Mouse (Mus musculus): ENCODE results near the gene Hjurp. TPM values are rescaled to one million over a fixed set of nuclear protein-coding genes. Genes with fewer than 3 reads are reported as not detected.

Gene Hjurp
- polyA plus RNA-seq, 1 experiment from 2014 or later: 77.9 TPM

- no peak for ATAC-seq (ENCODE audit: low FRiP score, low read depth)
- 78% methylated on average over 4 of the region's 4 CpGs for WGBS
- H3K27ac ChIP-seq (replicated peaks): no peak overlapping the region
Measured at GRCm38 (mm10) chr1:88262255-88262654, 15.2 kb downstream of the Hjurp start.

GRCm38 (mm10) chr1:88261706-88262105, 15.7 kb downstream of the Hjurp start:
- no peak overlapping the region for H3K9ac ChIP-seq
- H3K4me1 ChIP-seq (replicated peaks): no peaks in the 10 kb centered on the region
- no peak overlapping the region for H3K4me3 ChIP-seq
- ATAC-seq (ENCODE audit: low FRiP score, low read depth): no peak
- no peak overlapping the region for H3K4me2 ChIP-seq
- 89% methylated on average over 7 of the region's 7 CpGs for WGBS
- no peak overlapping the region for H3K27ac ChIP-seq (replicated peaks)
- peaks cover 53% of the 10 kb centered on the region for H3K36me3 ChIP-seq
- 0 out of 2 replicates have a peak, but pooled peaks cover 4% of the 10 kb centered on the region for H3K9me3 ChIP-seq
- H3K27me3 ChIP-seq: no peaks in the 10 kb centered on the region

More at GRCm38 (mm10) chr1:88262255-88262654, 15.2 kb downstream of the Hjurp start:
- Histone ChIP-seq H3K4me2 (no peak overlapping the region), H3K9ac (no peak overlapping the region), H3K9me3 (no peaks in the 10 kb centered on the region), H3K4me3 (no peak overlapping the region), H3K27me3 (no peaks in the 10 kb centered on the region), H3K36me3 (peaks cover 59% of the 10 kb centered on the region), H3K4me1 (replicated peaks) (no peaks in the 10 kb centered on the region)

- Histone ChIP-seq H3K36me3 (peaks cover 44% of the 10 kb centered on the region), H3K27me3 (no peaks in the 10 kb centered on the region), H3K9ac (no peak overlapping the region), H3K27ac (replicated peaks) (no peak overlapping the region), H3K4me2 (no peak overlapping the region), H3K4me3 (no peak overlapping the region), H3K4me1 (replicated peaks) (no peaks in the 10 kb centered on the region), H3K9me3 (peaks cover 11% of the 10 kb centered on the region; the same call in 1 of the 2 replicates)
- no peak for ATAC-seq (ENCODE audit: low FRiP score, low read depth)
- 82% methylated on average over 10 of the region's 10 CpGs for WGBS
Measured at GRCm38 (mm10) chr1:88260604-88261377, 16.6 kb downstream of the Hjurp start.

- Histone ChIP-seq H3K4me3 (no peak overlapping the region), H3K27me3 (no peaks in the 10 kb centered on the region), H3K4me1 (replicated peaks) (no peaks in the 10 kb centered on the region), H3K27ac (replicated peaks) (no peak overlapping the region), H3K9me3 (peaks cover 16% of the 10 kb centered on the region), H3K9ac (no peak overlapping the region), H3K4me2 (no peak overlapping the region), H3K36me3 (peaks cover 37% of the 10 kb centered on the region)
- 81% methylated on average over 6 of the region's 6 CpGs for WGBS
- 0 out of 2 replicates have a peak, but pooled peaks have one; percentile 9 for ATAC-seq (ENCODE audit: low FRiP score, low read depth)
Measured at GRCm38 (mm10) chr1:88260114-88260513, 17.3 kb downstream of the Hjurp start.

- peak; percentile 5; the same call in 1 of the 2 replicates for ATAC-seq (ENCODE audit: low FRiP score, low read depth)
- H3K9ac ChIP-seq: no peak overlapping the region
- H3K27me3 ChIP-seq: no peaks in the 10 kb centered on the region
- H3K36me3 ChIP-seq: peaks cover 32% of the 10 kb centered on the region
- peaks cover 21% of the 10 kb centered on the region for H3K9me3 ChIP-seq
- 73% methylated on average over 4 of the region's 4 CpGs for WGBS
- H3K4me1 ChIP-seq (replicated peaks): no peaks in the 10 kb centered on the region
- no peak overlapping the region for H3K4me2 ChIP-seq
- H3K27ac ChIP-seq (replicated peaks): no peak overlapping the region
- H3K4me3 ChIP-seq: no peak overlapping the region
Measured at GRCm38 (mm10) chr1:88259643-88260024, 17.8 kb downstream of the Hjurp start.

GRCm38 (mm10) chr1:88258881-88259642, 18.4 kb downstream of the Hjurp start:
- peak; percentile 6; the same call in 1 of the 2 replicates for ATAC-seq (ENCODE audit: low FRiP score, low read depth)
- Histone ChIP-seq H3K4me1 (replicated peaks) (no peaks in the 10 kb centered on the region), H3K36me3 (peaks cover 27% of the 10 kb centered on the region), H3K9ac (no peak overlapping the region), H3K27ac (replicated peaks) (no peak overlapping the region), H3K27me3 (no peaks in the 10 kb centered on the region), H3K4me3 (no peak overlapping the region), H3K9me3 (peaks cover 25% of the 10 kb centered on the region), H3K4me2 (no peak overlapping the region)
- WGBS: 77% methylated on average over 8 of the region's 8 CpGs

- Histone ChIP-seq H3K4me3 (no peak overlapping the region), H3K36me3 (peaks cover 20% of the 10 kb centered on the region), H3K27me3 (no peaks in the 10 kb centered on the region), H3K9ac (no peak overlapping the region), H3K4me1 (replicated peaks) (no peaks in the 10 kb centered on the region), H3K27ac (replicated peaks) (no peak overlapping the region), H3K4me2 (no peak overlapping the region), H3K9me3 (peaks cover 29% of the 10 kb centered on the region)
- no peak for ATAC-seq (ENCODE audit: low FRiP score, low read depth)
- WGBS: 64% methylated on average over 6 of the region's 6 CpGs
Measured at GRCm38 (mm10) chr1:88258361-88258760, 19.1 kb downstream of the Hjurp start.

GRCm38 (mm10) chr1:88257681-88258080, 19.8 kb downstream of the Hjurp start:
- no peaks in the 10 kb centered on the region for H3K27me3 ChIP-seq
- H3K9me3 ChIP-seq: peaks cover 33% of the 10 kb centered on the region
- H3K4me2 ChIP-seq: no peak overlapping the region
- no peak overlapping the region for H3K9ac ChIP-seq
- 82% methylated on average over 6 of the region's 6 CpGs for WGBS
- H3K36me3 ChIP-seq: peaks cover 13% of the 10 kb centered on the region
- ATAC-seq (ENCODE audit: low FRiP score, low read depth): no peak
- no peak overlapping the region for H3K4me3 ChIP-seq
- H3K27ac ChIP-seq (replicated peaks): no peak overlapping the region
- no peaks in the 10 kb centered on the region for H3K4me1 ChIP-seq (replicated peaks)

- no peak overlapping the region for H3K4me2 ChIP-seq
- H3K27ac ChIP-seq (replicated peaks): no peak overlapping the region
- peaks cover 9% of the 10 kb centered on the region; the same call in 1 of the 2 replicates for H3K36me3 ChIP-seq
- WGBS: 83% methylated on average over 10 of the region's 10 CpGs
- H3K9ac ChIP-seq: no peak overlapping the region
- no peaks in the 10 kb centered on the region for H3K4me1 ChIP-seq (replicated peaks)
- H3K9me3 ChIP-seq: peaks cover 38% of the 10 kb centered on the region
- H3K4me3 ChIP-seq: no peak overlapping the region
- no peak for ATAC-seq (ENCODE audit: low FRiP score, low read depth)
- no peaks in the 10 kb centered on the region for H3K27me3 ChIP-seq
Measured at GRCm38 (mm10) chr1:88256886-88257663, 20.4 kb downstream of the Hjurp start.

- H3K9ac ChIP-seq: no peak overlapping the region
- H3K27ac ChIP-seq (replicated peaks): no peak overlapping the region
- no peaks in the 10 kb centered on the region for H3K27me3 ChIP-seq
- 79% methylated on average over 13 of the region's 13 CpGs for WGBS
- no peak for ATAC-seq (ENCODE audit: low FRiP score, low read depth)
- H3K4me3 ChIP-seq: no peak overlapping the region
- no peaks in the 10 kb centered on the region for H3K4me1 ChIP-seq (replicated peaks)
- peaks cover 5% of the 10 kb centered on the region; the same call in 1 of the 2 replicates for H3K36me3 ChIP-seq
- H3K9me3 ChIP-seq: peaks cover 41% of the 10 kb centered on the region
- no peak overlapping the region for H3K4me2 ChIP-seq
Measured at GRCm38 (mm10) chr1:88255989-88256754, 21.3 kb downstream of the Hjurp start.

- Histone ChIP-seq H3K9ac (no peak overlapping the region), H3K4me1 (replicated peaks) (no peaks in the 10 kb centered on the region), H3K36me3 (no peaks in the 10 kb centered on the region), H3K27ac (replicated peaks) (no peak overlapping the region), H3K4me2 (no peak overlapping the region), H3K4me3 (no peak overlapping the region), H3K9me3 (peaks cover 48% of the 10 kb centered on the region), H3K27me3 (no peaks in the 10 kb centered on the region)
- no peak for ATAC-seq (ENCODE audit: low FRiP score, low read depth)
- WGBS: 61% methylated on average over 2 of the region's 2 CpGs
Measured at GRCm38 (mm10) chr1:88255466-88255857, 22.0 kb downstream of the Hjurp start.

All from hindbrain, embryonic 15.5 days (tissue).